Comparison of ENCODE assay signal across 8 mouse cellular contexts in the genomic region with DNA sequence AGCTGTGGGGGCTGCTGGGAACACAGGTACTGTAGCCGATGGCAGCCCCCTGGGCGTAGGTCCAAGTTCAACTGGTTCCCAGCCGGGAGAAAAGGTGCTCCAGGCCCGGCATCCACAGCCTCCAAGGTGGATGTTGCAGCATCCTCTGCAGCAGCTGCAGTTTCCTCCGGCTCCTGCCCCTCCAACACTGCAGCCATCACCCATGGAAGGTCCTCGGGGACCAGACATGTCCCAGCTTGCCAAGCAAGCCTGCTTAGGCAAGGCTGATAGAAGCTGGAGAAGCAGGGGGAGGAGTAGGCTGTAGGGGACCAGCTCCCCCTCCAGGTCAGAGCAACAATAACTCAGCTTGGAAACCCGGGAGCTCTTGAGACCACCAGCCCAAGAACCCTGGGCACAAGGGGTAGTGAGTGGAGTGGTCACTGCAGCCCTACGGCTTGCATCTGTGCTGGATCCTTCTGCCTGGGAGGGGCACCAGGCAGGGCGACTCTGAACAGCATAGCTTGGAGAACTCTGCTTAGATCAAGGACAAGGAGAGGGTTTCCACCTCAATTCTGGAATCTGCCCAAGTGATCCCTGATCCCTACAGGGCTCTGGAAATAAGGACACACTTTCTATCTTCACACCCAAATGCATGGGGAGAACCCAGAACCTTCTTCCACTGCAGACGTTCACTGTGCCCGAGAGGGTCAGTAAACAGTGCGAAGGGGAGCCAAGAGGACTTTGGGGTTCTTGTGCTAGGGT. TPM values are rescaled to one million over a fixed set of nuclear protein-coding genes. Genes with fewer than 3 reads are reported as not detected.
DNase-seq lines count a peak whose midpoint lies in the region; ATAC-seq lines count a peak whose summit lies in the region.

No protein-coding gene starts in this region.

- ATAC-seq in heart, embryonic 12.5 days (ENCODE audit: insufficient number of reproducible peaks, low FRiP score), result no peak

- 25% methylated on average over 12 of the region's 12 CpGs for WGBS in heart, embryonic 12.5 days

- no peaks in the 10 kb centered on the region for H3K27me3 ChIP-seq in heart, embryonic 12.5 days (replicated peaks)

- H3K9me3 ChIP-seq in heart, embryonic 12.5 days (replicated peaks), result no peaks in the 10 kb centered on the region

- H3K9ac ChIP-seq in heart, embryonic 12.5 days, result peak overlapping the region; percentile 72

- H3K4me1 ChIP-seq in heart, embryonic 12.5 days (replicated peaks), result peaks cover 41% of the 10 kb centered on the region

- peak overlapping the region; percentile 89 for H3K4me2 ChIP-seq in heart, embryonic 12.5 days

- H3K27ac ChIP-seq in heart, embryonic 12.5 days (ENCODE audit: poor library complexity, severe bottlenecking), result peak overlapping the region; percentile 24

- peak overlapping the region; percentile 51 for H3K4me3 ChIP-seq in heart, embryonic 12.5 days

- peaks cover 30% of the 10 kb centered on the region for H3K36me3 ChIP-seq in heart, embryonic 12.5 days

- peak; percentile 63 for DNase-seq in cerebellum, adult 11-12 months
- DNase-seq in cerebellum, postnatal 36 days, result no peak
- peak; percentile 68 for DNase-seq in urinary bladder, postnatal 14 days (ENCODE audit: low spot score)
- no peak for DNase-seq in urinary bladder, postnatal 36 days (ENCODE audit: low spot score in 2 of 2)
- DNase-seq in liver, result peak; percentile 52
- DNase-seq in retina, postnatal 1 day, result peak; percentile 73
- DNase-seq in adrenal gland, postnatal 14 days, result no peak

RNA-seq across cellular contexts. Expression of a gene that starts 0.6 kb away (rescaled TPM):
- polyA plus RNA-seq in heart, embryonic 12.5 days (2016; fragmentation: Nextera tagmentation; extraction: Ambion mirVana), result 12.0 and 14.3 TPM in 2 replicates
- 3.5 and 5.9 TPM in 2 replicates for total RNA-seq in adrenal gland, postnatal 14 days (2021)

RNA-seq across cellular contexts. Expression of a gene that starts 3.9 kb away (rescaled TPM):
- 867 and 941 TPM in 2 replicates for polyA plus RNA-seq in heart, embryonic 12.5 days (2016; fragmentation: Nextera tagmentation; extraction: Ambion mirVana)
- 908 and 1,128 TPM in 2 replicates for total RNA-seq in adrenal gland, postnatal 14 days (2021)

RNA-seq across cellular contexts. Expression of a gene that starts 5.6 kb away (rescaled TPM):
- polyA plus RNA-seq in heart, embryonic 12.5 days (2016; fragmentation: Nextera tagmentation; extraction: Ambion mirVana), result 19.3 and 20.7 TPM in 2 replicates
- total RNA-seq in adrenal gland, postnatal 14 days (2021), result 87.0 and 91.0 TPM in 2 replicates

RNA-seq across cellular contexts. Expression of a gene that starts 11.7 kb away (rescaled TPM):
- polyA plus RNA-seq in heart, embryonic 12.5 days (2016; fragmentation: Nextera tagmentation; extraction: Ambion mirVana), result 42.3 and 43.3 TPM in 2 replicates
- 1,289 and 1,648 TPM in 2 replicates for total RNA-seq in adrenal gland, postnatal 14 days (2021)

RNA-seq across cellular contexts. Expression of a gene that starts 14.0 kb away (rescaled TPM):
- polyA plus RNA-seq in heart, embryonic 12.5 days (2016; fragmentation: Nextera tagmentation; extraction: Ambion mirVana), result 13.9 and 14.6 TPM in 2 replicates
- 1.0 and 3.6 TPM in 2 replicates for total RNA-seq in adrenal gland, postnatal 14 days (2021)

Comparison
In these comparisons a context has a peak if more than half of its experiments do, and no peak if none do; other contexts are left out.
1. DNase-seq: peak in cerebellum, adult 11-12 months (single experiment), urinary bladder, postnatal 14 days (single experiment), liver (single experiment) and retina, postnatal 1 day (single experiment); none in cerebellum, postnatal 36 days (0 of 2), urinary bladder, postnatal 36 days (0 of 2) and adrenal gland, postnatal 14 days (single experiment).